Mouse (Mus musculus) lung, adult 2 months (tissue): ENCODE data around the gene Rnf181. TPM values are rescaled to one million over a fixed set of nuclear protein-coding genes. Genes with fewer than 3 reads are reported as not detected.

Experiments
- DNase-seq: peaks from one replicate; pipeline ENCODE4 v3.0.0; 2022
- H3K4me1 ChIP-seq: fragments of 200-500 bp; 2 replicates; pipeline ENCODE4 v1.6.1; 2011; ENCODE audit warnings: low read length; ENCODE audit not compliant: control insufficient read depth, insufficient read depth
- H3K4me3 ChIP-seq: fragments of 200-500 bp; replicated peaks from 2 replicates; pipeline ENCODE3; 2011; ENCODE audit warnings: low read depth, mild to moderate bottlenecking, control low read depth, low read length; ENCODE audit errors: extremely low read depth
- CTCF ChIP-seq: fragments of 200-500 bp; IDR thresholded peaks from 2 replicates; pipeline ENCODE4 v1.5.1; 2011; ENCODE audit warnings: mild to moderate bottlenecking, low read length, control low read depth; ENCODE audit not compliant: insufficient read depth
- POLR2A ChIP-seq: fragments of 200-500 bp; IDR thresholded peaks from 2 replicates; pipeline ENCODE4 v1.6.1; 2011; ENCODE audit warnings: low read depth, mild to moderate bottlenecking, control low read depth, low read length, borderline replicate concordance; ENCODE audit errors: extremely low read depth
- WGBS: fragments of 180-500 bp; shearing (Covaris S2); methylation state at CpG from one replicate; pipeline ENCODE4 v1.1.7; 2018; 5-methylcytosine and 5-hydroxymethylcytosine counted together
- polyA plus RNA-seq: library from polyadenylated mRNA; depleted of rRNA; stranded (reverse); fragments of >200 nt; gene quantifications from 2 replicates; pipeline ENCODE4 v1.2.3, GENCODE M21; 2012

Rnf181 gene
- polyA plus RNA-seq, 1 experiment = 123 TPM

DNA sequence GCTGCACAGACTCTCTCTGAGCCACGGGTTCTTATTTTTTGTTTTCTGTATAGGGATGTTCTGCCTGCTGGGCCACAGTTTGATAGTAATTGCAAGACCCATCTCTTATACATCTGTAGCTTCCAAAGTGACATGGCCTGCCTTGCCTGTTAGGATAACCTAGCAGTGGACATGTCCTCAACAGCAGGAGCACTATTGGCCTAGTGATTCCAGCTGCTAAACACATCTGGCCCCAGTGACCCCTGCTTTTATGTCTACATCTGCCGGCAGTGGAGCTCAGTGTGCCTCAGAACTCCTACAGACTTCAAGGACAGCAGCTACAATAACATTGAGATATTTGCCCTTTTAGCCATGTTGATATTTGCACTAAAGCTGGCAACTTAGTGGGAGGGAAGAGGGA lies 33.2 kb upstream of the Rnf181 start:
- no peaks in the 10 kb centered on the region for H3K4me1 ChIP-seq
- WGBS = 50% methylated on average over 2 of the region's 2 CpGs
- no peak for TF ChIP-seq POLR2A
- TF ChIP-seq CTCF = no peak
- no peak for DNase-seq
- no peak overlapping the region for H3K4me3 ChIP-seq

DNA sequence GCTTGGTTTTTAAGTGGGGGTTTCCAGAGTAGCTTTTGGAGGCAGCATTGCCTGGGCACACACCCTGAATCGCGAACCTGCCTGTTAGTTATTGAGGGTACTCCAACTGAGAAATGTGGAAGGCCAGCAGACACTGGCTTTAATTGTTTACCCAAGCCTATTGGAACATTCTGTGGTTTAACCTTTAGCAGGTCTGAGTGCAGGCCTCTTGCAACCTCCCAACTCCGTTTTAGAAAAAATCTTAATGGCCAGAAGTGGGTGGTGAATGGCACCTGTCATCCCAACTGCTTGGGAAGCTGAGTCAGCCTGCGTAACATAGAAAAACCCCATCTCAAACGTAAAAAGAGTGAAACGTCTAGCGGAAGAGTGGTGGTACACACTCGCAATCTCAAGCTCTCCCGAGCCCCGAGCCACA lies 30.1 kb upstream of the Rnf181 start:
- no peak for TF ChIP-seq POLR2A
- no peak for TF ChIP-seq CTCF
- Histone ChIP-seq H3K4me3 (no peak overlapping the region), H3K4me1 (peaks cover 4% of the 10 kb centered on the region; the same call in 1 of the 2 replicates)
- DNase-seq = peak; percentile 45
- whole genome bisulfite sequencing = 71% methylated on average over 10 of the region's 10 CpGs

DNA sequence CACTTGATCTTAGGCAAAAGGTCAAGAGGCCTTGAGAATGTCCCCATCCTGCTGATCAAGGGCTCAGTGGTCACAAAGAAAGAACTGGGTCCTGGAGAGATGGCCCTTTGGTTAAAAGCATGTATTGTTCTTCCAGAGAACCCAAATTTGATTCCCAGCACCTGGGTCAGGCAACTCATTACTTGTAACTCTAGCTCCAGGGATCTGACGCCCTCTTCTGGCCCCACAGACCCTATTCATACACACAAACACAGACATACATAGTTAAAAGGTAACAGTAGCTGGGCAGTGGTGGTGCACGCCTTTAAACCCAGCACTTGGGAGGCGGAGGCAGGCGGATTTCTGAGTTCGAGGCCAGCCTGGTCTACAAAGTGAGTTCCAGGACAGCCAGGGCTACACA lies 25.6 kb upstream of the Rnf181 start:
- DNase-seq = no peak
- 95% methylated on average over 5 of the region's 5 CpGs for WGBS
- no peak for TF ChIP-seq POLR2A
- TF ChIP-seq CTCF = no peak

DNA sequence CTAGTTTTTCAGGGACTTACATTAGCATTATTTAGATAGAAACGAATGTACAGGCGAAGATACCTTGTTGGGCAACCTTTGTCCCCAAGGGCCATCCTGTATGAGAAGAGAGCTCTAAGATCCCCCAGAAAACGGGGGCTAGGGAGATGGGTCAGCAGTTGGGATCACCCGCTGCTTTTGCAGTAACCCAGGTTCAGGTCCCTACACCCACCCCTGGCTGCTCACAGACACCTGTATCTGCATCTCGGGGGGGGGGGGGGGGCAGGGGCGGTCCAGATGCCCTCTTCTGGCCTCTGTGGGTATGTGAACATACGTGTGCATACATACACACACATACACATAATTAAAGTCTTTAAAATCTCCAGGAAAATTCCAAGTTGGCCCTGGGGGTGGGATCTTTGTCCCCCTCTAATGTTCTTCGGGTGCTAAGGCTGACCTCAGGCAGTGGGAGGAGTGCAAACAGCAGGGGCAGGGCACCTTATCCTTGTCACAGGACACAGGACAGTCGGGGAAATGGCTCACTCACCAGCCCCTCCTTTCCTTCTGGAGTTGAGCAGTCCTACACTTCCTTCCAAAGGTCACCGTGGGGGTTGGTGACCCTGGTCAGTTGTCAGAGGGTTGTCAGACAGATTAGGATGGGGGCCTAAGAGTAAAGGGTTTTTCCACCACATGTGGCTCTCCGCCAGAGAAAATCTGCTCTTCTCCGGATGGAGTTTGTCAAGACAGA lies 24.2 kb upstream of the Rnf181 start:
- peak; percentile 71 for DNase-seq
- Histone ChIP-seq H3K4me3 (peak overlapping the region; percentile 35), H3K4me1 (peaks cover 10% of the 10 kb centered on the region)
- 16% methylated on average over 12 of the region's 12 CpGs for WGBS
- no peak for TF ChIP-seq CTCF
- TF ChIP-seq POLR2A = peak; percentile 50; the same call in 1 of the 2 replicates

More for the DNA sequence above, 25.6 kb upstream of the Rnf181 start:
- Histone ChIP-seq H3K4me1 (peaks cover 10% of the 10 kb centered on the region), H3K4me3 (no peak overlapping the region)

DNA sequence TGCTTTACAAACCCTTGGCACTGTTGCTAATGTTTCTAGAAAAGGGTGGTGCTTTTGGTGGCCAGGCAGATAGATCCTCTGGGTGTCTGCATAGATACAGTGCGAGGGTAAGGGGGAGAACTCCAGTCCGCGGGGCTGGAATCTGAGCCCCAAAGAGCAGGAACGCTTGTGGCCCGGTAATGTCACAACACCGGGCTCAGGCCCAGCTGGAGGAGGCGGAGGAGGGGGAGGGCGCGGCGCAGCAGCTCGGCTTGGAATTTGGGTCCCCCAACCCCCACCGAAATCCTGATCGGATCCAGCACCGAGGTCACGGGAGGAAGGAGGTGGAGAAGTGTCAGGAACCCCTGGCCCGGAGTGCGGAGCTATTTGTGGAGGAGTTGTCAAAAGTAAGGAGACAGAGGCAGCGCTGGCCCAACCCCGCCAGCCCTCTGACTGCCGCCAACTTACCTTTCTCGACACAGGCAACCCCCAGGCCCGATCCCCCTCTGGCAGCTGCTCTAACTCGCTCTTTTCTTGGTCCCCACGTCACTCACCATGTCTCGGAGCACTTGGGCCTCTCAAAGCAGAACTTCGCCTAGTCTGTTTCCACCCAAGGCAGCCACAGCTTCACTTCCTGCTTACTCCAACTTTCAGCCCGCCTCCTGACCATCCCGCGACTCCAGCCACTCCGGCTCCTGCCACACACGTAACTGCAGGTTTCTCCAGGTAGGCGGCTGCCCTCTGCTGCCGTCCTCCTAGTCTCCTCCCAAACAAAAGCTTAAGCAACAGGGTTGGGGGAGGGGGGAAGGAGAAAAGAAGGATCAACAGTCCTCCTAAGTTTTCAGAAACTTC lies 23.4 kb upstream of the Rnf181 start, which contains the start of gene Vamp8:
Vamp8 (minus strand) TSS at position 763 of the 831 bp plus-strand sequence.
- peak; percentile 87 for DNase-seq
- H3K4me1 ChIP-seq = peaks cover 10% of the 10 kb centered on the region
- peak within 1 kb of the TSS; percentile 93 for H3K4me3 ChIP-seq
- TF ChIP-seq POLR2A = peak; percentile 82; the same call in 1 of the 2 replicates
- no peak for TF ChIP-seq CTCF
- under 1% methylated on average over 33 of the region's 33 CpGs for WGBS

DNA sequence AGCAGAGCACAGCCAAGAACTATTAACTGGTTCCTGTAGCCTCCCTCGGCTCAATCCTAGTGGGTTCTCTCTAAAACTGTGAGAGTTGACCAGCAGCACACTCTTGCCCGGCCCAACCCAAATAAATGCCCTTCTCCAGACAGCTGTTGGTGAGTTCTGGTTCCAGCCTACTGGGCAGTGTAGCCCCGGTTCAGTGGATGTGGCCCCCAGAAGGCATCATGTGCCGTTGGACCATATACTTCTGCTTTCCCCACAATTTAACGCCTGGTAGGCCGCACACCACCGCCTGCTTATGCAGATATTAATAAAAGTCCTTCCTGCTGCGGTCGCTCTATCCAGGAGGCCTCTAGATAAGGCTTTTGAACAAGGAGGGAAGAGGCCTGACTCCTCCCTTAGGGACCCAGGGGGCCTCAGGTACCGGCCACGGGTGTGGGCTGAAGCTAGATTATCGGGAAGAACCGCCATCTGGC lies 22.8 kb upstream of the Rnf181 start:
- H3K4me1 ChIP-seq = peaks cover 10% of the 10 kb centered on the region
- DNase-seq = no peak
- TF ChIP-seq CTCF (no peak), POLR2A (0 out of 2 replicates have a peak, but pooled peaks have one; percentile 5)
- 2% methylated on average over 13 of the region's 13 CpGs for WGBS
- peak overlapping the region; percentile 93 for H3K4me3 ChIP-seq

DNA sequence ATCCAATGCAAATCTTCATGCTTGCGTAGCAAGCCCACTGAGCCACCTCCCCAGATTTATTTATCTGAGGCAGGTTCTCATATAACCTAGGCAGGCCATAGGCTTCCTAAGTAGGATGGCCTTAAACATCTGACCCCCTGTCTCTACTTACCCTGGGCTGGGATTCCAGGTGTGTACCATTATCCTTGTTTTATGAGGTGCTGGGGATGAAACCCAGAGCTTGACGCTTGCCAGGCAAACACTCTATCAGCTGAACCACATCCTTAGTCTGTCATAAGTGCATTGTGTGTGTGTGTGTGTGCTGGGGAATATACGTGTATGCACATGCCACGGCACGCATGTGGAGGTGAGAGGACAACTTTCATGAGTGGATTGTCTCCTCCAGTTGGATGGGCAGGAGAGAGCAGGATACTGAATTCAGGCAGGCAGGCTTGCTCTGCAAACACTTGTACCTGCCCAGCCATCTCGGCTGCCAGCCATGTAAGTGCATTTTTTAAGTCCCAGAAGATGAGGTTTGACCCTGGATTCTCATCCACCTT lies 22.1 kb upstream of the Rnf181 start:
- TF ChIP-seq POLR2A (no peak), CTCF (no peak)
- H3K4me3 ChIP-seq = peak overlapping the region; percentile 50
- no peak for DNase-seq
- 58% methylated on average over 6 of the region's 6 CpGs for WGBS
- H3K4me1 ChIP-seq = peaks cover 8% of the 10 kb centered on the region

DNA sequence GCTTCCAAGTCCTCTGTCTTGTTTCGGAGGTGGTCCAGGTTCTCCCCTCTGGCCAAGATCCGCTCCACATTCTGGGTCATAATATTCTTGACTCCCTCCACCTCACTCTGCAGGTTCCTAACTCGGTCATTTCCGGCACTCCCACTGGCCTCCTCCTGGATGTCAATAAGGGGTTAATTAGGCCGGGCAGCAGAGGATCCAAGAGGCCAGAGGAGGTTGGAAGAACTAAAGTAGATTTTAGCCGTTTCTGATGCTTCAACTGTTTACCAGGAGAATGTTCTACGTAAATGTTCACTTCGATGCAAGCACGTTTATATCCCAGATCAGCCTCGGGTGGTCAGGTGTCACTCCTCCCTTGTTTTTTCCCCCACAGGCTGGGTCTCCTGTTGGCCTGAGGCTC lies 21.5 kb upstream of the Rnf181 start:
- no peak for DNase-seq
- Histone ChIP-seq H3K4me1 (peaks cover 8% of the 10 kb centered on the region), H3K4me3 (no peak overlapping the region)
- TF ChIP-seq POLR2A (no peak), CTCF (no peak)
- WGBS = 59% methylated on average over 10 of the region's 10 CpGs

DNA sequence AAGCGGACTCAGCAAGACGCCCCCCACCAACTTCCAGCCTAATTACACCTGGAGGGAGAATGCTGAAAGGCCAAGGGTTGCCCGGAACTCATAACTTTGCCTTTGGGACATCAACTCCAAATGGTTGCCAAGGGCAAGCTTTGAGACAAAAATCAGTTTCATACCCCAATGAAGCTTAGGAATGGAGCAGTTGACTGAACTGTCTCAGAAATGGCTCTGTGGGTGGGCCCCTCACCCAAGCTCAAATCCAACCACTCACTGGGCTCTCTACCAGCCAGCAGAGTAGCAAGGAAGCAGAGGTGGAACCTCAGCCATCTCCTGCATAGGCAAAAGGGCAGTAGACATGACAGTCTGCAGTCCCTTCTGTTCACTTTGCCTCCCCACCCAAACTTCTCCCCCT lies 21.1 kb upstream of the Rnf181 start:
- 84% methylated on average over 3 of the region's 3 CpGs for WGBS
- no peak for DNase-seq
- Histone ChIP-seq H3K4me1 (peaks cover 8% of the 10 kb centered on the region), H3K4me3 (no peak overlapping the region)
- TF ChIP-seq POLR2A = no peak
- TF ChIP-seq CTCF = no peak

DNA sequence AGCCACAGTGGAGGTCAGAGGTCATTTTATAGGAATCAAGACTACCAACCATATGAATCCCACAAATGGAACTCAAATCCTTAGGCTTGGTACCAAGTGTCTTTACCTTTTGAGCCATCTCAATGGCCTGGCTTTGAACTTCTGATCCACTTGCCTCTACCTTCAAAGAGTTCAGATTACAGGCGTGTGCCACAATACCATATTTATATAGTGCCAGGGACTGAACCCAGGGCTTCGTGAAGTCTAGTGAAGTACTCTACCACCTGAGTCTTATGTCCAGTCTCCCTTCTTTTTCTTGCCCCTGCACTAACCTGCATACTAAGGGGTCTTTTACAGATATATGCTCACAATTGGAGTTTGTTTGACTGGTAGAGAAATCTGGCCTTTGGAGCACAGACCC lies 19.8 kb upstream of the Rnf181 start:
- TF ChIP-seq POLR2A (no peak), CTCF (no peak)
- Histone ChIP-seq H3K4me3 (no peak overlapping the region), H3K4me1 (peaks cover 6% of the 10 kb centered on the region)
- no peak for DNase-seq
- WGBS = 91% methylated on average over 2 of the region's 2 CpGs
